Mouse (Mus musculus) splenic B cell, adult 2 months (primary cell): ENCODE data around the gene Abr.

Experiments
- DNase-seq: peaks from one replicate; pipeline ENCODE4 v3.0.0-alpha.2; 2011; ENCODE audit warnings: low read depth, low spot score
- H3K27me3 ChIP-seq: 2 replicates; pipeline ENCODE4 v1.6.1; 2012; ENCODE audit warnings: mild to moderate bottlenecking, low read length, moderate library complexity, mixed read lengths; ENCODE audit not compliant: control insufficient read depth, poor library complexity, insufficient read depth, severe bottlenecking
- H3K36me3 ChIP-seq: 2 replicates; pipeline ENCODE4 v1.6.1; 2012; ENCODE audit warnings: mild to moderate bottlenecking, low read length, moderate library complexity, mixed read lengths; ENCODE audit not compliant: control insufficient read depth, poor library complexity, insufficient read depth, severe bottlenecking

The Abr gene

GRCm38 (mm10) chr11:76599219-76599618 is 22.9 kb downstream of the Abr start:
- DNase-seq: no peak
- Histone ChIP-seq H3K27me3 (no peaks in the 10 kb centered on the region), H3K36me3 (no peaks in the 10 kb centered on the region)

- no peak for DNase-seq
- Histone ChIP-seq H3K27me3 (no peaks in the 10 kb centered on the region), H3K36me3 (no peaks in the 10 kb centered on the region)
These were observed 23.4 kb downstream of the Abr start for GRCm38 (mm10) chr11:76598757-76599156.

GRCm38 (mm10) chr11:76593620-76594326 is 28.3 kb downstream of the Abr start:
- Histone ChIP-seq H3K27me3 (no peaks in the 10 kb centered on the region; the same call in 1 of the 2 replicates), H3K36me3 (no peaks in the 10 kb centered on the region)
- peak; percentile 71 for DNase-seq

GRCm38 (mm10) chr11:76589746-76590145 is 32.4 kb downstream of the Abr start:
- DNase-seq: peak; percentile 29
- Histone ChIP-seq H3K27me3 (no peaks in the 10 kb centered on the region; the same call in 1 of the 2 replicates), H3K36me3 (no peaks in the 10 kb centered on the region)

- H3K27me3 ChIP-seq: no peaks in the 10 kb centered on the region; the same call in 1 of the 2 replicates
- peak; percentile 15 for DNase-seq
- no peaks in the 10 kb centered on the region for H3K36me3 ChIP-seq
These were observed 33.3 kb downstream of the Abr start for GRCm38 (mm10) chr11:76588632-76589485.

- H3K27me3 ChIP-seq: no peaks in the 10 kb centered on the region
- peak; percentile 77 for DNase-seq
These were observed 34.1 kb downstream of the Abr start for GRCm38 (mm10) chr11:76588032-76588431.

GRCm38 (mm10) chr11:76587333-76587732 is 34.8 kb downstream of the Abr start:
- H3K27me3 ChIP-seq: no peaks in the 10 kb centered on the region
- no peaks in the 10 kb centered on the region for H3K36me3 ChIP-seq
- no peak for DNase-seq

More at GRCm38 (mm10) chr11:76588032-76588431, 34.1 kb downstream of the Abr start:
- H3K36me3 ChIP-seq: no peaks in the 10 kb centered on the region

- no peak for DNase-seq
- Histone ChIP-seq H3K27me3 (no peaks in the 10 kb centered on the region), H3K36me3 (no peaks in the 10 kb centered on the region)
These were observed 36.0 kb downstream of the Abr start for GRCm38 (mm10) chr11:76586119-76586518.

GRCm38 (mm10) chr11:76577588-76578257 is 44.4 kb downstream of the Abr start:
- no peaks in the 10 kb centered on the region for H3K36me3 ChIP-seq
- DNase-seq: peak; percentile 89
- H3K27me3 ChIP-seq: no peaks in the 10 kb centered on the region

GRCm38 (mm10) chr11:76572820-76573385 is 49.2 kb downstream of the Abr start:
- H3K36me3 ChIP-seq: no peaks in the 10 kb centered on the region
- DNase-seq: no peak
- H3K27me3 ChIP-seq: peaks cover 2% of the 10 kb centered on the region

- no peak for DNase-seq
- no peaks in the 10 kb centered on the region for H3K36me3 ChIP-seq
- peaks cover 2% of the 10 kb centered on the region for H3K27me3 ChIP-seq
These were observed 50.5 kb downstream of the Abr start for GRCm38 (mm10) chr11:76571613-76571929.

GRCm38 (mm10) chr11:76570741-76571612 is 51.1 kb downstream of the Abr start:
- H3K27me3 ChIP-seq: peaks cover 2% of the 10 kb centered on the region
- DNase-seq: no peak
- no peaks in the 10 kb centered on the region for H3K36me3 ChIP-seq

- Histone ChIP-seq H3K27me3 (peaks cover 2% of the 10 kb centered on the region), H3K36me3 (no peaks in the 10 kb centered on the region)
- DNase-seq: no peak
These were observed 51.8 kb downstream of the Abr start for GRCm38 (mm10) chr11:76570201-76570731.

GRCm38 (mm10) chr11:76569436-76569835 is 52.7 kb downstream of the Abr start:
- no peak for DNase-seq
- H3K27me3 ChIP-seq: peaks cover 2% of the 10 kb centered on the region
- no peaks in the 10 kb centered on the region for H3K36me3 ChIP-seq
